Mouse (Mus musculus): ENCODE data around the gene Invs. TPM values are rescaled to one million over a fixed set of nuclear protein-coding genes. Genes with fewer than 3 reads are reported as not detected.

Gene Invs
- total and polyA plus RNA-seq, 3 experiments = 1.4 to 2.9 (median 2.6) TPM

DNA sequence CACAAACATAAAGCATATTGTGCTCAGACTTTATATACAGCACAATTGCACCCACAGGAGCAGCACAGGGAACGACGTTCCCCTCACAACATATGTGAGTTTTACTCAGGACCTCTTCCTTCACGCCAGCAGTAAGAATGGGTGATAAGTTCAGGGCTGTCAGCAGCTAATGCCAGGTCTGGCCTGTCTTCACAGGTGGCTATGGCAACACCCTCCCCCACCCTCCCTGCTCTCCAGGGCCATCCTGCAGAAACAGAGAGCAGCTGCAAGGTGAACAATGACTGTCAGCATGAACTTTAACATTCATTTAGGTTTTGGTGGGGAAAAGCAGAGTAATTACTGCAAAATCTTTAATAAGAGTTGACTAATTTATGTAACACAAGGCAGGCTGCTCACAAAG is 147.9 kb downstream of the Invs start:
- no peaks in the 10 kb centered on the region for H3K36me3 ChIP-seq (ENCODE audit: control insufficient read depth, insufficient read depth, low read length)
- 61% methylated on average over 3 of the region's 3 CpGs for WGBS
- TF ChIP-seq CTCF (IDR thresholded peaks at IDR 0.05) (no peak), POLR2A (IDR thresholded peaks at IDR 0.05; ENCODE audit: insufficient read depth, low read depth, low read length) (no peak), EP300 (IDR thresholded peaks at IDR 0.05; ENCODE audit: insufficient read depth, low read depth, low read length) (no peak)
- intact Hi-C loops (cut with DNase I) = no loop called here
- no peak for DNase-seq
- no peaks in the 10 kb centered on the region; the same call in 1 of the 2 replicates for H3K4me1 ChIP-seq (ENCODE audit: control insufficient read depth, insufficient read depth, low read length)
- no peaks in the 10 kb centered on the region for H3K79me2 ChIP-seq (replicated peaks; ENCODE audit: control insufficient read depth, insufficient read depth, low read length)
- H3K9ac ChIP-seq (ENCODE audit: low read depth, low read length) = no peak overlapping the region
- no peak overlapping the region for H3K4me3 ChIP-seq
- no peak overlapping the region for H3K27ac ChIP-seq
- no peaks in the 10 kb centered on the region for H3K27me3 ChIP-seq (ENCODE audit: control insufficient read depth, insufficient read depth, low read length)

GRCm38 (mm10) chr4:48428054-48428453 is 148.5 kb downstream of the Invs start:
- Histone ChIP-seq H3K27ac (no peak overlapping the region), H3K9ac (ENCODE audit: low read depth, low read length) (no peak overlapping the region), H3K27me3 (ENCODE audit: control insufficient read depth, insufficient read depth, low read length) (no peaks in the 10 kb centered on the region), H3K79me2 (replicated peaks; ENCODE audit: control insufficient read depth, insufficient read depth, low read length) (no peaks in the 10 kb centered on the region), H3K4me3 (no peak overlapping the region), H3K36me3 (ENCODE audit: control insufficient read depth, insufficient read depth, low read length) (no peaks in the 10 kb centered on the region), H3K4me1 (ENCODE audit: control insufficient read depth, insufficient read depth, low read length) (no peaks in the 10 kb centered on the region; the same call in 1 of the 2 replicates)
- no peak for DNase-seq
- TF ChIP-seq POLR2A (IDR thresholded peaks at IDR 0.05; ENCODE audit: insufficient read depth, low read depth, low read length) (no peak), EP300 (IDR thresholded peaks at IDR 0.05; ENCODE audit: insufficient read depth, low read depth, low read length) (no peak), CTCF (IDR thresholded peaks at IDR 0.05) (no peak)
- intact Hi-C loops (cut with DNase I) = no loop called here
- WGBS = 95% methylated on average over 2 of the region's 2 CpGs

DNA sequence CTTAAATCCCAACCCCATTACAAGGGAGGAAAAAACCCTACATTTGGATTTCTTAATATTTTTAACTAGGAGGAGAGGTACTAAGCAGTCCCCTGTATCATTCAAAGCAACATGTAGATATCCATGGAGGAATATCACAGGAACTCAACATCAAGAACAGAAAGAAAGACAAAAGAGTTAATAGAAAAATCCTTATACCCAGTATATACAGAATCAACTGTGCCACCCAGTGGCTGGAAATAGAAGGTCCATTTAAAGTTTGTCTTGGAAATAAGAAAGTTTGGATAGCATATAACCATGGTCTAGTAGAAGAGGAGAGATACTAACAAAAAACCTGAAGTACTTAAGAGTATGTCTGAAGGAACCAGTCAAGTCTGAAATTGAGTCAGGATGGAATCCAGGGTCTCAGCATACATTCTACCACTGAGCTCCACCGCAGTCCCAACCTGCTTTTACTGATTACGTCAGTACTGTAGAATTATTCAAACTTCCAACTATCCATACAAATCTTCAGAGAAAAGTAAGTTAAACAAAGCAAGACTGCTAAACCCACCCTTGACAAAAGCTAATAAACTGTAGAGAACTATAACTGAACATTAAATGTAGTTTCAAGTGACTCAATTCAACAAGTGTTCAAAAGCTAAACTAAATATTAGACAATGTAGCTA is 174.7 kb downstream of the Invs start:
- no peaks in the 10 kb centered on the region for H3K27me3 ChIP-seq (ENCODE audit: control insufficient read depth, insufficient read depth, low read length)

GRCm38 (mm10) chr4:48458436-48458835 is 178.9 kb downstream of the Invs start:
- H3K36me3 ChIP-seq (ENCODE audit: control insufficient read depth, insufficient read depth, low read length) = no peaks in the 10 kb centered on the region; the same call in 1 of the 2 replicates
- TF ChIP-seq POLR2A (IDR thresholded peaks at IDR 0.05; ENCODE audit: insufficient read depth, low read depth, low read length) (no peak), CTCF (IDR thresholded peaks at IDR 0.05) (no peak), EP300 (IDR thresholded peaks at IDR 0.05; ENCODE audit: insufficient read depth, low read depth, low read length) (no peak)
- intact Hi-C loops (cut with DNase I) = no loop called here

More for the DNA sequence above, 174.7 kb downstream of the Invs start:
- peaks cover 4% of the 10 kb centered on the region for H3K36me3 ChIP-seq (ENCODE audit: control insufficient read depth, insufficient read depth, low read length)
- intact Hi-C loops (cut with DNase I) = no loop called here
- 100% methylated on average over 2 of the region's 2 CpGs for WGBS
- no peak overlapping the region for H3K9ac ChIP-seq (ENCODE audit: low read depth, low read length)
- DNase-seq = no peak
- no peaks in the 10 kb centered on the region; the same call in 1 of the 2 replicates for H3K4me1 ChIP-seq (ENCODE audit: control insufficient read depth, insufficient read depth, low read length)
- H3K79me2 ChIP-seq (replicated peaks; ENCODE audit: control insufficient read depth, insufficient read depth, low read length) = no peaks in the 10 kb centered on the region
- TF ChIP-seq POLR2A (IDR thresholded peaks at IDR 0.05; ENCODE audit: insufficient read depth, low read depth, low read length) (no peak), EP300 (IDR thresholded peaks at IDR 0.05; ENCODE audit: insufficient read depth, low read depth, low read length) (no peak), CTCF (IDR thresholded peaks at IDR 0.05) (peak; percentile 61)
- no peak overlapping the region for H3K27ac ChIP-seq
- no peak overlapping the region for H3K4me3 ChIP-seq

DNA sequence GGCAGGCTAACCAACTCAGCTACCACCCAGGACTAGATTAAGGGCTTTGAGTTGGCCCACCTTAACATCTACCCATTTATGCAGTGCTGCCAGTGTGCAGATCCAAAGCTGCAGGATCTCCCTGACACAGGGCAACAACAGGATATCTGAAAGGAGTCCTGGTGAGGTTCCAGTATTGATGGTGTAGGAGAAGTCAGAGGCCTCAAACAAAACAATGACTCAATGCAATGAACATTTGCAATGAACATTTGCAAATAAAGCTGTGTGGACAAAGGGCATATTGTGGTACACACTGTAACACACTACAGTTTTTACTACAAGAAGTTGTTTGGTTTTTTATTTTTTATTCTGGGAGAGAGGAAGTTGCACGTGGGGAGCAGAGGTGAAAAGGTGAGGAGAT is 181.5 kb downstream of the Invs start:
- H3K36me3 ChIP-seq (ENCODE audit: control insufficient read depth, insufficient read depth, low read length) = no peaks in the 10 kb centered on the region; the same call in 1 of the 2 replicates
- WGBS = 67% methylated on average over 1 of the region's 1 CpGs
- H3K27ac ChIP-seq = no peak overlapping the region
- TF ChIP-seq POLR2A (IDR thresholded peaks at IDR 0.05; ENCODE audit: insufficient read depth, low read depth, low read length) (no peak), CTCF (IDR thresholded peaks at IDR 0.05) (no peak), EP300 (IDR thresholded peaks at IDR 0.05; ENCODE audit: insufficient read depth, low read depth, low read length) (no peak)
- no peaks in the 10 kb centered on the region for H3K79me2 ChIP-seq (replicated peaks; ENCODE audit: control insufficient read depth, insufficient read depth, low read length)
- no peak overlapping the region for H3K4me3 ChIP-seq
- H3K27me3 ChIP-seq (ENCODE audit: control insufficient read depth, insufficient read depth, low read length) = no peaks in the 10 kb centered on the region
- no peak for DNase-seq
- no peaks in the 10 kb centered on the region; the same call in 1 of the 2 replicates for H3K4me1 ChIP-seq (ENCODE audit: control insufficient read depth, insufficient read depth, low read length)
- intact Hi-C loops (cut with DNase I) = no loop called here
- H3K9ac ChIP-seq (ENCODE audit: low read depth, low read length) = no peak overlapping the region

More at GRCm38 (mm10) chr4:48458436-48458835, 178.9 kb downstream of the Invs start:
- Histone ChIP-seq H3K9ac (ENCODE audit: low read depth, low read length) (no peak overlapping the region), H3K4me3 (no peak overlapping the region), H3K27me3 (ENCODE audit: control insufficient read depth, insufficient read depth, low read length) (no peaks in the 10 kb centered on the region), H3K79me2 (replicated peaks; ENCODE audit: control insufficient read depth, insufficient read depth, low read length) (no peaks in the 10 kb centered on the region), H3K4me1 (ENCODE audit: control insufficient read depth, insufficient read depth, low read length) (no peaks in the 10 kb centered on the region; the same call in 1 of the 2 replicates), H3K27ac (no peak overlapping the region)
- no peak for DNase-seq
- 87% methylated on average over 6 of the region's 6 CpGs for WGBS

- Histone ChIP-seq H3K27ac (no peak overlapping the region), H3K79me2 (replicated peaks; ENCODE audit: control insufficient read depth, insufficient read depth, low read length) (no peaks in the 10 kb centered on the region; the same call in 1 of the 2 replicates), H3K4me3 (no peak overlapping the region), H3K36me3 (ENCODE audit: control insufficient read depth, insufficient read depth, low read length) (no peaks in the 10 kb centered on the region; the same call in 1 of the 2 replicates), H3K4me1 (ENCODE audit: control insufficient read depth, insufficient read depth, low read length) (peaks cover 2% of the 10 kb centered on the region; the same call in 1 of the 2 replicates), H3K9ac (ENCODE audit: low read depth, low read length) (no peak overlapping the region), H3K27me3 (ENCODE audit: control insufficient read depth, insufficient read depth, low read length) (no peaks in the 10 kb centered on the region)
- intact Hi-C loops (cut with DNase I) = loop anchor here (5.0 kb wide), 1 partner anchor 194 kb away; the partner anchor contains the start of genes Erp44 and Invs
- TF ChIP-seq CTCF (IDR thresholded peaks at IDR 0.05) = no peak
- TF ChIP-seq EP300 (IDR thresholded peaks at IDR 0.05; ENCODE audit: insufficient read depth, low read depth, low read length) = no peak
- TF ChIP-seq POLR2A (IDR thresholded peaks at IDR 0.05; ENCODE audit: insufficient read depth, low read depth, low read length) = no peak
- no peak for DNase-seq
- WGBS = 27% methylated on average over 1 of the region's 1 CpGs
Observed at GRCm38 (mm10) chr4:48470977-48471376, 191.4 kb downstream of the Invs start.
